Mouse (Mus musculus) gastrocnemius, adult 2 months (tissue): ENCODE data around the gene Aqr. TPM values are rescaled to one million over a fixed set of nuclear protein-coding genes. Genes with fewer than 3 reads are reported as not detected.

ENCODE experiments used
- DNase-seq: peaks from one replicate; pipeline ENCODE4 v3.0.0; 2022
- H3K27ac ChIP-seq: fragments of 200-600 bp; 2 replicates; pipeline ENCODE4 v1.8.1; 2022; ENCODE audit warnings: mild to moderate bottlenecking
- H3K4me3 ChIP-seq: fragments of 200-600 bp; 2 replicates; pipeline ENCODE4 v1.8.1; 2022; ENCODE audit warnings: mild to moderate bottlenecking, moderate library complexity
- CTCF ChIP-seq: fragments of 200-600 bp; IDR thresholded peaks from 2 replicates; pipeline ENCODE4 v1.8.1; 2022; ENCODE audit warnings: antibody characterized with exemption, mild to moderate bottlenecking, moderate library complexity
- intact Hi-C: fragments of 180-260 bp; cut with DNase I; formaldehyde crosslinking; loops from one replicate; pipeline ENCODE4 v1.15.1; 2025
- total RNA-seq, 2 experiments: library from RNA; stranded (reverse); gene quantifications; 2 replicates each; pipeline ENCODE4 v1.2.3; 2021

Aqr gene
- total RNA-seq, 2 experiments from 2014 or later: 11.6 to 13.9 TPM

GRCm38 (mm10) chr2:114167837-114168236 lies 19.0 kb downstream of the Aqr start:
- TF ChIP-seq CTCF: no peak
- intact Hi-C loops: no loop called here
- H3K27ac ChIP-seq: no peak overlapping the region
- no peak overlapping the region for H3K4me3 ChIP-seq
- DNase-seq: no peak

GRCm38 (mm10) chr2:114161978-114162377 lies 24.8 kb downstream of the Aqr start:
- H3K4me3 ChIP-seq: no peak overlapping the region
- no peak overlapping the region for H3K27ac ChIP-seq
- TF ChIP-seq CTCF: no peak
- intact Hi-C loops: no loop called here
- no peak for DNase-seq

DNA sequence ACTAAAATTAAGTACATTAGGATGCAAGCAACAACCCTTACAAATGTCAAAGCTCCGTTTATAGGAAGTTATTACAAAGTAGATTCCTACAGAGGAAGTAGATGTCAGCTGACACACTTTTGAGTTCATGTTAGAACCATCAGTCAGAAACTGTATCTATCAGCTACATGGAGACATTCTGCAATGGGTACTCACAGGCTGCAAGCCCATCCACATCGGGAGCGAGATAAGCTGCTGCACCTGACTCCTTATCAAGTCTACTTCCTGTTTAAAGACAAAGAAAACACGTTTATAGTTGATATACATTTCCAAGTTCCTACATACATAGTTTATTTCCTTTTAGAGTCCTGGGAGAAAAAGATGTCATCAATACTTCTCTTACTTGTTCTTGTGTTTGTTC lies 29.5 kb downstream of the Aqr start:
- no peak overlapping the region for H3K4me3 ChIP-seq
- intact Hi-C loops: no loop called here
- TF ChIP-seq CTCF: no peak

DNA sequence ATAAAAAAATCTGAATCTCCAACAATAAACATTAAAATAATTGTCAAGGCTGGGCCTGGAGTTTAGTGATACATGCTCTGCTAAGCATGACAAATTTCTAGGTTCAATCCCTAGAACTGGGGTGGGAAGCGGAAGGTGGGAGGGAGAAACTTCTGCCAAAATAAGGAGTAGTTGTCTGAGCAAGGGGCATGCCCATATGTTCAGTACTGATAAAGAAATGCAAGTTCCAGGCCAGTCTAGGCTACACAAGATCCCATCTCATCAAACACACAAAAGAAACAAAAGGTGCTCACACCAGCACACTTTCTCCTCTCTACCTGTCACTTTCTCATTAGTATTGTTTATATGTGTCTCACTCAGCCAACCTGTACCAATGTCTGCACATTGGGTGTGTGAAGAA lies 30.2 kb downstream of the Aqr start:
- DNase-seq: no peak
- TF ChIP-seq CTCF: no peak
- H3K4me3 ChIP-seq: no peak overlapping the region
- intact Hi-C loops: no loop called here
- H3K27ac ChIP-seq: no peak overlapping the region

More for the DNA sequence above, 29.5 kb downstream of the Aqr start:
- no peak overlapping the region for H3K27ac ChIP-seq
- no peak for DNase-seq

- H3K27ac ChIP-seq: no peak overlapping the region
- no peak overlapping the region for H3K4me3 ChIP-seq
- DNase-seq: no peak
- TF ChIP-seq CTCF: no peak
- intact Hi-C loops: no loop called here
Observed at GRCm38 (mm10) chr2:114153247-114153646, 33.6 kb downstream of the Aqr start.

GRCm38 (mm10) chr2:114146864-114147458 lies 39.9 kb downstream of the Aqr start:
- no peak for DNase-seq
- Histone ChIP-seq H3K27ac (no peak overlapping the region), H3K4me3 (no peak overlapping the region)
- no peak for TF ChIP-seq CTCF
- intact Hi-C loops: no loop called here

GRCm38 (mm10) chr2:114145315-114145801 lies 41.5 kb downstream of the Aqr start:
- peak; percentile 84 for TF ChIP-seq CTCF
- H3K4me3 ChIP-seq: no peak overlapping the region
- DNase-seq: no peak

GRCm38 (mm10) chr2:114144915-114145314 lies 41.9 kb downstream of the Aqr start:
- TF ChIP-seq CTCF: no peak
- intact Hi-C loops: loop anchor here (1.0 to 2.0 kb wide), 2 partner anchors 178 to 279 kb away; no protein-coding TSS in a partner anchor
- Histone ChIP-seq H3K27ac (no peak overlapping the region), H3K4me3 (no peak overlapping the region)
- no peak for DNase-seq

More at GRCm38 (mm10) chr2:114145315-114145801, 41.5 kb downstream of the Aqr start:
- H3K27ac ChIP-seq: no peak overlapping the region
- intact Hi-C loops: loop anchor here (1.0 to 2.0 kb wide), 2 partner anchors 179 to 279 kb away; no protein-coding TSS in a partner anchor

DNA sequence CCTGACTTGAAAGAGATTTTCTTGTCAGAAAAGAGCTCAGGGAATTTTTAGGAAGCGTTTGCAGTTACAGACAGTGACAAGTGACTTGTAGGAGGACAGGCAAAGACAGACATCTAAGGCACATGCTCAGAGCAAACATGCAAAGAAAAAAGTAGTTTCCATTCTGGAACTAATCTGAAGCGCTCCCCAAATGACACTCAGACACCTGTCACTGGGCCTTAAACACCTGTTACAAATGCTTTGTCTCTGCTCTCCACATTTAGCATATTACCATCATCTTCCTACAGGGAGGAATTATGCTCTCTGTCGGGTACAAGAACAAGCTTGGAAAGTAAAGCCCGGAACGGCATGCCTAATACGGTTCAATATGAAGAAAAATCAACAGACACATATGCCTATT lies 43.0 kb downstream of the Aqr start:
- no peak for DNase-seq
- TF ChIP-seq CTCF: no peak
- intact Hi-C loops: loop anchor here (2.0 kb wide), 1 partner anchor 177 kb away; no protein-coding TSS in a partner anchor
- no peak overlapping the region for H3K4me3 ChIP-seq
- H3K27ac ChIP-seq: no peak overlapping the region

- intact Hi-C loops: loop anchor here (5.0 kb wide), 1 partner anchor 84 kb away; the partner anchor contains the start of gene Actc1
- no peak overlapping the region for H3K27ac ChIP-seq
- TF ChIP-seq CTCF: no peak
- no peak for DNase-seq
- no peak overlapping the region for H3K4me3 ChIP-seq
Observed at GRCm38 (mm10) chr2:114136755-114137154, 50.1 kb downstream of the Aqr start.

DNA sequence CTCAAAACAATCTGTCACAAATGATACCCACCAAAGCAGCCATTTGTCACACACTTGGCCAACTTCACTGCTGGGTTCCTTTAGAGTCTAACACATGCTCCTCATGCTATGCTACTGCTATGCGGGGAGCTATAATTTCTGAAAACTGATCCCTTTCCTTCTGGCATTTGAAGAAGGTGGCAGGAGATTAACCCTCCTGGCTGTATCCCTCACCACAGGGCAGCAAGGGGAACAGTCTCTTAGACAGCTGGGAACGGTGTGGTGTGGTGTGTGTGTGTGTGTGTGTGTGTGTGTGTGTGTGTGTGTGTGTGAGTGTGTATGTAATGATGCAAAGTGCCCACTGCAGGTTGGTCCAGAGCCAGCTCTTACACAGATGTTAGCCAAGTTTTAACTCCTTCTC lies 51.0 kb downstream of the Aqr start:
- no peak for TF ChIP-seq CTCF
- DNase-seq: peak; percentile 22

DNA sequence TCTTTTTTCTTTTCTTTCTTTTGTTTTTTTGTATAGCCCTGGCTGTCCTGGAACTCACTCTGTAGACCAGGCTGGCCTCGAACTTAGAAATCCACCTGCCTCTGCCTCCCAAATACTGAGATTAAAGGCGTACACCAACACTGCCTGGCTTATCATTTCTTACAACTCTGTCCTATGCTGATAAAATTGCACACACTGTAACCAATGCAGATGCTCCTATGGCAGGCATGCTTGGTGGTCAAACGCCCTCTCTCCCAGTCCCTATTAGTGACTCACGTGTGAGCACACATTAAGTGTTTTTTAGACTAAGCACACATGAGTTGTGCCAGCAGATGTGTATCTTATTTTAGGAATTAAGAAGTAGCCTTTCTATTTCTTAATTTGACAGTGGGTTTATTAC lies 53.5 kb downstream of the Aqr start:
- H3K27ac ChIP-seq: no peak overlapping the region
- TF ChIP-seq CTCF: no peak
- no peak overlapping the region for H3K4me3 ChIP-seq
- no peak for DNase-seq
- intact Hi-C loops: no loop called here

More for the DNA sequence above, 51.0 kb downstream of the Aqr start:
- no peak overlapping the region for H3K4me3 ChIP-seq
- peak overlapping the region; percentile 73 for H3K27ac ChIP-seq
- intact Hi-C loops: loop anchor here (5.0 kb wide), 1 partner anchor 83 kb away; the partner anchor contains the start of gene Actc1

DNA sequence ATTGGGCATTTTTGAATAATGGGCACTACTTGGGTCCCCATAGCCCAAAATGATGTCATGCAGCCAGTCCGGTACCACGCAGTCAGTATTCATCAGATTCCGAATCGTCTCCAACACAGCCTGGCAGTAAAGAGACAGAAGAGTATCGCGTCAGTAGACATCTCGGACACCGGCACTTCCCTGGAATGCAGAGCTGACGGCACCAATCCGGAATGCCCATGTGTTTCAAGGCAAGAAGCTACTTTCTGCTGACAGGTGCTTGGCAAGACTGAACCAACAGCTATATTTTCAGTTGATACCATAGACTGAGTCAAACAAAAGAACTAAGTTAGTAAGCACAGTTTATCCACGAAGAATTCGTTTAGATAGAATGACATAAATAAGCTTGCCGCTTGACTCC lies 56.2 kb downstream of the Aqr start:
- Histone ChIP-seq H3K4me3 (no peak overlapping the region), H3K27ac (peak overlapping the region; percentile 38; the same call in 1 of the 2 replicates)
- no peak for TF ChIP-seq CTCF
- intact Hi-C loops: no loop called here
- DNase-seq: peak; percentile 54

DNA sequence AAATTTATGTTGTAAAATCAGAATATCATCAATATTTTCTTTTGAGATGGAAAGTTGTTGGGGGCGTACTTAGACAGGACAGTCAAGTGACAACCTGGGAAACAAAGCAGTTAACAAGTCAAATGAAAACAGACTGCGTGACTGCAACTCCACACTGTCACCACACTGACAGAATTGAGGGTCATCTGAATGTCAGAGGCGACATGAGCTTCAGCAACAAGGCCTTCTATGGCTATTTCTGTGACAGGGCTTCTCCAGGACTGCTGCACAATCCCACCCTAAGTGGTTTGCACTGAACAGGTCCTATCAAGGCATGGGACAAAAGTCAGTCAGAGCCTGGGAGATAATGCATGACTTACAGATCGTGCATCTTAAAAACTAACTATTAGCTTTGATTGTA lies 63.5 kb downstream of the Aqr start:
- Histone ChIP-seq H3K4me3 (no peak overlapping the region), H3K27ac (no peak overlapping the region)
- no peak for DNase-seq
- intact Hi-C loops: no loop called here
- no peak for TF ChIP-seq CTCF
